Mouse (Mus musculus): Measurements from ENCODE around the gene Katnbl1. TPM values are rescaled to one million over a fixed set of nuclear protein-coding genes. Genes with fewer than 3 reads are reported as not detected.

Katnbl1 gene
- polyA plus RNA-seq, 1 experiment = 9.0 TPM

- Histone ChIP-seq H3K4me2 (ENCODE audit: low read depth) (no peak overlapping the region), H3K27me3 (ENCODE audit: control insufficient read depth, insufficient read depth, insufficient read length) (no peaks in the 10 kb centered on the region), H3K36me3 (ENCODE audit: control insufficient read depth, insufficient read depth) (no peaks in the 10 kb centered on the region), H3K4me3 (no peak overlapping the region), H3ac (ENCODE audit: control insufficient read depth, insufficient read length) (no peak overlapping the region), H3K79me2 (ENCODE audit: control insufficient read depth, insufficient read depth) (peaks cover 98% of the 10 kb centered on the region)
- no peak for TF ChIP-seq REST (IDR thresholded peaks at IDR 0.05; ENCODE audit: insufficient read depth, insufficient read length)
- TF ChIP-seq TCF3 (IDR thresholded peaks at IDR 0.05; ENCODE audit: insufficient read length, low read depth) = no peak
- no peak for TF ChIP-seq TCF12 (IDR thresholded peaks at IDR 0.05; ENCODE audit: insufficient read depth, poor library complexity, severe bottlenecking)
- no peak for TF ChIP-seq SRF (IDR thresholded peaks at IDR 0.05; ENCODE audit: control insufficient read depth, insufficient read length, low read depth)
- no peak for TF ChIP-seq MYOD1 (IDR thresholded peaks at IDR 0.05; ENCODE audit: control insufficient read depth in 1 of 3, insufficient read length in 2 of 3, low read depth in 2 of 3)
- TF ChIP-seq E2F4 (IDR thresholded peaks at IDR 0.05; ENCODE audit: insufficient read depth) = no peak
- TF ChIP-seq POLR2A (IDR thresholded peaks at IDR 0.05; ENCODE audit: insufficient read length, low read depth) = no peak
- no peak for TF ChIP-seq USF1 (IDR thresholded peaks at IDR 0.05; ENCODE audit: low read depth)
- TF ChIP-seq POLR2AphosphoS2 (IDR thresholded peaks at IDR 0.05; ENCODE audit: insufficient read length, low read depth) = no peak
- no peak for TF ChIP-seq MYOG (IDR thresholded peaks at IDR 0.05; ENCODE audit: control insufficient read depth in 1 of 3, insufficient read depth in 1 of 3, insufficient read length in 2 of 3, low read depth in 2 of 3)
- TF ChIP-seq MAX (IDR thresholded peaks at IDR 0.05; ENCODE audit: low read depth) = no peak
- TF ChIP-seq CEBPB (IDR thresholded peaks at IDR 0.05; ENCODE audit: insufficient read depth, poor library complexity, severe bottlenecking) = no peak
Observed at GRCm38 (mm10) chr2:112392689-112393088, 13.7 kb downstream of the Katnbl1 start.

GRCm38 (mm10) chr2:112393958-112394357 is 14.9 kb downstream of the Katnbl1 start:
- no peaks in the 10 kb centered on the region for H3K36me3 ChIP-seq (ENCODE audit: control insufficient read depth, insufficient read depth)
- H3K4me2 ChIP-seq (ENCODE audit: low read depth) = no peak overlapping the region
- peaks cover 98% of the 10 kb centered on the region for H3K79me2 ChIP-seq (ENCODE audit: control insufficient read depth, insufficient read depth)
- no peak for TF ChIP-seq MAX (IDR thresholded peaks at IDR 0.05; ENCODE audit: low read depth)
- TF ChIP-seq TCF3 (IDR thresholded peaks at IDR 0.05; ENCODE audit: insufficient read length, low read depth) = no peak
- TF ChIP-seq MYOG (IDR thresholded peaks at IDR 0.05; ENCODE audit: control insufficient read depth in 1 of 3, insufficient read depth in 1 of 3, insufficient read length in 2 of 3, low read depth in 2 of 3) = no peak
- TF ChIP-seq USF1 (IDR thresholded peaks at IDR 0.05; ENCODE audit: low read depth) = no peak
- TF ChIP-seq E2F4 (IDR thresholded peaks at IDR 0.05; ENCODE audit: insufficient read depth) = no peak
- TF ChIP-seq TCF12 (IDR thresholded peaks at IDR 0.05; ENCODE audit: insufficient read depth, poor library complexity, severe bottlenecking) = no peak
- TF ChIP-seq CEBPB (IDR thresholded peaks at IDR 0.05; ENCODE audit: insufficient read depth, poor library complexity, severe bottlenecking) = no peak
- no peak for TF ChIP-seq POLR2A (IDR thresholded peaks at IDR 0.05; ENCODE audit: insufficient read length, low read depth)
- TF ChIP-seq REST (IDR thresholded peaks at IDR 0.05; ENCODE audit: insufficient read depth, insufficient read length) = no peak
- TF ChIP-seq POLR2AphosphoS2 (IDR thresholded peaks at IDR 0.05; ENCODE audit: insufficient read length, low read depth) = no peak
- TF ChIP-seq MYOD1 (IDR thresholded peaks at IDR 0.05; ENCODE audit: control insufficient read depth in 1 of 3, insufficient read length in 2 of 3, low read depth in 2 of 3) = no peak
- TF ChIP-seq SRF (IDR thresholded peaks at IDR 0.05; ENCODE audit: control insufficient read depth, insufficient read length, low read depth) = no peak
- no peaks in the 10 kb centered on the region for H3K27me3 ChIP-seq (ENCODE audit: control insufficient read depth, insufficient read depth, insufficient read length)
- H3K4me3 ChIP-seq = no peak overlapping the region
- H3ac ChIP-seq (ENCODE audit: control insufficient read depth, insufficient read length) = no peak overlapping the region

GRCm38 (mm10) chr2:112396649-112397048 is 17.6 kb downstream of the Katnbl1 start:
- Histone ChIP-seq H3K27me3 (ENCODE audit: control insufficient read depth, insufficient read depth, insufficient read length) (no peaks in the 10 kb centered on the region), H3K79me2 (ENCODE audit: control insufficient read depth, insufficient read depth) (peaks cover 98% of the 10 kb centered on the region), H3K4me3 (no peak overlapping the region), H3K4me2 (ENCODE audit: low read depth) (no peak overlapping the region), H3ac (ENCODE audit: control insufficient read depth, insufficient read length) (no peak overlapping the region), H3K36me3 (ENCODE audit: control insufficient read depth, insufficient read depth) (no peaks in the 10 kb centered on the region)
- TF ChIP-seq REST (IDR thresholded peaks at IDR 0.05; ENCODE audit: insufficient read depth, insufficient read length) (no peak), CEBPB (IDR thresholded peaks at IDR 0.05; ENCODE audit: insufficient read depth, poor library complexity, severe bottlenecking) (no peak), MAX (IDR thresholded peaks at IDR 0.05; ENCODE audit: low read depth) (no peak), USF1 (IDR thresholded peaks at IDR 0.05; ENCODE audit: low read depth) (no peak), MYOG (IDR thresholded peaks at IDR 0.05; ENCODE audit: control insufficient read depth in 1 of 3, insufficient read depth in 1 of 3, insufficient read length in 2 of 3, low read depth in 2 of 3) (no peak), TCF3 (IDR thresholded peaks at IDR 0.05; ENCODE audit: insufficient read length, low read depth) (no peak), POLR2A (IDR thresholded peaks at IDR 0.05; ENCODE audit: insufficient read length, low read depth) (no peak), POLR2AphosphoS2 (IDR thresholded peaks at IDR 0.05; ENCODE audit: insufficient read length, low read depth) (no peak), E2F4 (IDR thresholded peaks at IDR 0.05; ENCODE audit: insufficient read depth) (no peak), TCF12 (IDR thresholded peaks at IDR 0.05; ENCODE audit: insufficient read depth, poor library complexity, severe bottlenecking) (no peak), MYOD1 (IDR thresholded peaks at IDR 0.05; ENCODE audit: control insufficient read depth in 1 of 3, insufficient read length in 2 of 3, low read depth in 2 of 3) (no peak), SRF (IDR thresholded peaks at IDR 0.05; ENCODE audit: control insufficient read depth, insufficient read length, low read depth) (no peak)

- peaks cover 55% of the 10 kb centered on the region for H3K36me3 ChIP-seq (ENCODE audit: control insufficient read depth, insufficient read depth)
- H3K4me3 ChIP-seq = no peak overlapping the region
- no peak overlapping the region for H3K4me2 ChIP-seq (ENCODE audit: low read depth)
- H3K27me3 ChIP-seq (ENCODE audit: control insufficient read depth, insufficient read depth, insufficient read length) = no peaks in the 10 kb centered on the region
- no peak overlapping the region for H3ac ChIP-seq (ENCODE audit: control insufficient read depth, insufficient read length)
- peaks cover 32% of the 10 kb centered on the region for H3K79me2 ChIP-seq (ENCODE audit: control insufficient read depth, insufficient read depth)
- TF ChIP-seq TCF3 (IDR thresholded peaks at IDR 0.05; ENCODE audit: insufficient read length, low read depth) (no peak), MYOD1 (IDR thresholded peaks at IDR 0.05; ENCODE audit: control insufficient read depth in 1 of 3, insufficient read length in 2 of 3, low read depth in 2 of 3) (no peak), SRF (IDR thresholded peaks at IDR 0.05; ENCODE audit: control insufficient read depth, insufficient read length, low read depth) (no peak), REST (IDR thresholded peaks at IDR 0.05; ENCODE audit: insufficient read depth, insufficient read length) (no peak), USF1 (IDR thresholded peaks at IDR 0.05; ENCODE audit: low read depth) (no peak), POLR2AphosphoS2 (IDR thresholded peaks at IDR 0.05; ENCODE audit: insufficient read length, low read depth) (no peak), CEBPB (IDR thresholded peaks at IDR 0.05; ENCODE audit: insufficient read depth, poor library complexity, severe bottlenecking) (no peak), POLR2A (IDR thresholded peaks at IDR 0.05; ENCODE audit: insufficient read length, low read depth) (no peak), E2F4 (IDR thresholded peaks at IDR 0.05; ENCODE audit: insufficient read depth) (no peak), TCF12 (IDR thresholded peaks at IDR 0.05; ENCODE audit: insufficient read depth, poor library complexity, severe bottlenecking) (no peak), MYOG (IDR thresholded peaks at IDR 0.05; ENCODE audit: control insufficient read depth in 1 of 3, insufficient read depth in 1 of 3, insufficient read length in 2 of 3, low read depth in 2 of 3) (no peak)
Observed at GRCm38 (mm10) chr2:112407030-112407429, 28.0 kb downstream of the Katnbl1 start.
